In genomic region chr16:28880756-28881155, GRCm38 (mm10) we compare ENCODE assay signal across 9 mouse cellular contexts. TPM values are rescaled to one million over a fixed set of nuclear protein-coding genes. Genes with fewer than 3 reads are reported as not detected.
DNase-seq lines count a peak whose midpoint lies in the region; ATAC-seq lines count a peak whose summit lies in the region.
"Had no signal": no experiment of that assay in that cellular context is flagged by ENCODE, and none has a peak within 500 bp of the region (broad histone marks: within the 10 kb centered on the region; RNA-seq: fewer than 3 reads in every experiment).

No protein-coding gene starts in this region.

- no peak overlapping the region for H3K9ac ChIP-seq in heart, embryonic 15.5 days
- no peak overlapping the region for H3K9ac ChIP-seq in forebrain, embryonic 16.5 days (replicated peaks; ENCODE audit: low read depth, low read length)

- H3K36me3 ChIP-seq in heart, embryonic 15.5 days, result no peaks in the 10 kb centered on the region
- H3K36me3 ChIP-seq in forebrain, embryonic 16.5 days (ENCODE audit: control insufficient read depth, insufficient read depth), result no peaks in the 10 kb centered on the region
- H3K36me3 ChIP-seq in limb, embryonic 10.5 days, result no peaks in the 10 kb centered on the region

- H3K27me3 ChIP-seq in heart, embryonic 15.5 days, result no peaks in the 10 kb centered on the region
- H3K27me3 ChIP-seq in forebrain, embryonic 16.5 days (replicated peaks; ENCODE audit: control insufficient read depth, insufficient read depth, low read length), result no peaks in the 10 kb centered on the region
- H3K27me3 ChIP-seq in limb, embryonic 10.5 days (ENCODE audit: low read depth, poor library complexity, severe bottlenecking), result no peaks in the 10 kb centered on the region
- H3K27me3 ChIP-seq: CH12.LX had no signal

- WGBS in heart, embryonic 15.5 days, result 32% methylated on average over 8 of the region's 8 CpGs
- WGBS in forebrain, embryonic 16.5 days, result 24% methylated on average over 8 of the region's 8 CpGs
- 12% methylated on average over 8 of the region's 8 CpGs for WGBS in limb, embryonic 10.5 days

- peaks cover 34% of the 10 kb centered on the region for H3K4me1 ChIP-seq in heart, embryonic 15.5 days (replicated peaks)
- peaks cover 48% of the 10 kb centered on the region for H3K4me1 ChIP-seq in forebrain, embryonic 16.5 days (replicated peaks; ENCODE audit: control insufficient read depth, insufficient read depth, low read length)
- peaks cover 51% of the 10 kb centered on the region for H3K4me1 ChIP-seq in limb, embryonic 10.5 days

- no peak; the same call in 1 of the 2 replicates for ATAC-seq in heart, embryonic 15.5 days (replicated peaks; ENCODE audit: insufficient number of reproducible peaks, insufficient read depth, low FRiP score, low read depth)
- 0 out of 2 replicates have a peak, but pooled peaks have one; percentile 7 for ATAC-seq in forebrain, embryonic 16.5 days

- H3K27ac ChIP-seq in heart, embryonic 15.5 days, result no peak overlapping the region
- no peak overlapping the region for H3K27ac ChIP-seq in forebrain, embryonic 16.5 days (ENCODE audit: low read length)
- H3K27ac ChIP-seq in limb, embryonic 10.5 days, result no peak overlapping the region

- peak overlapping the region; percentile 3; the same call in 1 of the 2 replicates for H3K4me2 ChIP-seq in heart, embryonic 15.5 days
- H3K4me2 ChIP-seq in forebrain, embryonic 16.5 days (ENCODE audit: low read length), result no peak overlapping the region

- no peak overlapping the region for H3K4me3 ChIP-seq in heart, embryonic 15.5 days
- H3K4me3 ChIP-seq in forebrain, embryonic 16.5 days (replicated peaks; ENCODE audit: low read length), result no peak overlapping the region
- no peak overlapping the region for H3K4me3 ChIP-seq in limb, embryonic 10.5 days

- no peaks in the 10 kb centered on the region for H3K9me3 ChIP-seq in heart, embryonic 15.5 days (replicated peaks)
- H3K9me3 ChIP-seq in forebrain, embryonic 16.5 days (ENCODE audit: control insufficient read depth, low read length), result no peaks in the 10 kb centered on the region
- H3K9me3 ChIP-seq in limb, embryonic 10.5 days (replicated peaks), result no peaks in the 10 kb centered on the region

- no peak for DNase-seq in heart, adult 11 months
- peak; percentile 55 for DNase-seq in limb, embryonic 10.5 days (ENCODE audit: low spot score)
- DNase-seq in ovary, postnatal 14 days (ENCODE audit: low spot score), result peak; percentile 20
- DNase-seq in frontal cortex, postnatal 10 days (ENCODE audit: low spot score in 2 of 2), result no peak
- no peak for DNase-seq in gastrocnemius, adult 18-20 months (ENCODE audit: low spot score)
- DNase-seq in heart, postnatal 4 days, result no peak

RNA-seq across cellular contexts. Expression of gene Mb21d2, which starts 48.7 kb away (rescaled TPM):
- polyA plus RNA-seq in heart, embryonic 15.5 days (2015; fragmentation: Nextera tagmentation; extraction: Ambion mirVana), result 3.2 and 3.5 TPM in 2 replicates
- polyA plus RNA-seq in forebrain, embryonic 16.5 days (2015; fragmentation: Nextera tagmentation; extraction: Ambion mirVana), result 7.9 and 9.6 TPM in 2 replicates
- 5.8 and 6.4 TPM in 2 replicates for polyA plus RNA-seq in limb, embryonic 10.5 days (2016; fragmentation: Nextera tagmentation; extraction: Ambion mirVana)
- 10 to 100 TPM in 1 of 2 experiments, 1 to 10 TPM in 1; 10.0 to 13.4 TPM for total RNA-seq in gastrocnemius, adult 18-20 months (2021)
- total RNA-seq in heart, postnatal 4 days (2021), result 10 to 100 TPM; 10.2 to 10.7 TPM
- total RNA-seq: CH12.LX had no signal

Comparison
In these comparisons a context has a peak if more than half of its experiments do, and no peak if none do; other contexts are left out.
1. DNase-seq: peak in limb, embryonic 10.5 days (single experiment) and ovary, postnatal 14 days (single experiment); none in heart, adult 11 months (single experiment), frontal cortex, postnatal 10 days (0 of 2), gastrocnemius, adult 18-20 months (single experiment) and heart, postnatal 4 days (single experiment).